Mouse (Mus musculus): Measurements from ENCODE around the gene Tmem151a. TPM values are rescaled to one million over a fixed set of nuclear protein-coding genes. Genes with fewer than 3 reads are reported as not detected.
A peak's percentile ranks its signal among the peaks of the same experiment; 100 is the strongest.

The Tmem151a gene
- polyA plus RNA-seq, 1 experiment = 8.1 TPM

- Histone ChIP-seq H3K4me1 (ENCODE audit: control insufficient read depth, insufficient read depth, insufficient read length, low read length) (peaks cover 5% of the 10 kb centered on the region; the same call in 1 of the 2 replicates), H3K36me3 (ENCODE audit: control insufficient read depth, insufficient read depth, low read length) (no peaks in the 10 kb centered on the region), H3K4me3 (ENCODE audit: low read depth, low read length) (peak within 1 kb of the TSS; percentile 86), H3K27me3 (ENCODE audit: control insufficient read depth, insufficient read depth, low read length) (no peaks in the 10 kb centered on the region), H3K27ac (ENCODE audit: insufficient read depth, low read depth, low read length) (peak within 1 kb of the TSS; percentile 81)
- TF ChIP-seq POLR2A (IDR thresholded peaks at IDR 0.05; ENCODE audit: low read depth, low read length) (peak; percentile 59), CTCF (IDR thresholded peaks at IDR 0.05; ENCODE audit: extremely low read depth, insufficient read length, insufficient replicate concordance, low read depth, low read length) (no peak)
- under 1% methylated on average over 62 of the region's 62 CpGs for WGBS
These were observed 61.5 kb downstream of the Tmem151a start, which contains the start of gene Slc29a2 for GRCm38 (mm10) chr19:5023621-5024479. Gene Slc29a2, plus strand, starts transcription at chr19:5023860.

- WGBS = 91% methylated on average over 2 of the region's 2 CpGs
- TF ChIP-seq CTCF (IDR thresholded peaks at IDR 0.05; ENCODE audit: extremely low read depth, insufficient read length, insufficient replicate concordance, low read depth, low read length) (no peak), POLR2A (IDR thresholded peaks at IDR 0.05; ENCODE audit: low read depth, low read length) (no peak)
- Histone ChIP-seq H3K4me1 (ENCODE audit: control insufficient read depth, insufficient read depth, insufficient read length, low read length) (peaks cover 5% of the 10 kb centered on the region; the same call in 1 of the 2 replicates), H3K4me3 (ENCODE audit: low read depth, low read length) (no peak overlapping the region), H3K36me3 (ENCODE audit: control insufficient read depth, insufficient read depth, low read length) (no peaks in the 10 kb centered on the region), H3K27me3 (ENCODE audit: control insufficient read depth, insufficient read depth, low read length) (no peaks in the 10 kb centered on the region), H3K27ac (ENCODE audit: insufficient read depth, low read depth, low read length) (no peak overlapping the region)
These were observed 63.9 kb downstream of the Tmem151a start for GRCm38 (mm10) chr19:5021416-5021815.

Other genes with a start within 250 kb of the Tmem151a start
- gene Ccs, start 246.2 kb downstream of the Tmem151a start, polyA plus RNA-seq (2012; rRNA removed) = 24.8 and 41.9 TPM in 2 replicates
- 0.09 and 0.11 TPM in 2 replicates for gene Ccdc87, start 246.2 kb downstream of the Tmem151a start, polyA plus RNA-seq (2012; rRNA removed)
- gene Ctsf, start 230.4 kb downstream of the Tmem151a start, polyA plus RNA-seq (2012; rRNA removed) = 18.4 and 28.4 TPM in 2 replicates
- gene Actn3, start 207.6 kb downstream of the Tmem151a start, polyA plus RNA-seq (2012; rRNA removed) = 0.32 and 0.58 TPM in 2 replicates
- 13.4 and 22.3 TPM in 2 replicates for gene Zdhhc24, start 206.9 kb downstream of the Tmem151a start, polyA plus RNA-seq (2012; rRNA removed)
- gene Bbs1, start 178.9 kb downstream of the Tmem151a start, polyA plus RNA-seq (2012; rRNA removed) = 1.1 and 1.7 TPM in 2 replicates
- 66.9 and 132 TPM in 2 replicates for gene Dpp3, start 157.2 kb downstream of the Tmem151a start, polyA plus RNA-seq (2012; rRNA removed)
- 1.4 and 1.6 TPM in 2 replicates for gene Peli3, start 142.4 kb downstream of the Tmem151a start, polyA plus RNA-seq (2012; rRNA removed)
- 3.7 and 9.3 TPM in 2 replicates for gene Mrpl11, start 123.4 kb downstream of the Tmem151a start, polyA plus RNA-seq (2012; rRNA removed)
- gene Npas4, start 95.2 kb downstream of the Tmem151a start, polyA plus RNA-seq (2012; rRNA removed) = 0.96 and 1.1 TPM in 2 replicates
- gene Slc29a2, start 61.7 kb downstream of the Tmem151a start, polyA plus RNA-seq (2012; rRNA removed) = 2.6 and 4.4 TPM in 2 replicates
- gene B4gat1, start 46.7 kb downstream of the Tmem151a start, polyA plus RNA-seq (2012; rRNA removed) = 11.4 and 18.1 TPM in 2 replicates
- 0.99 and 1.2 TPM in 2 replicates for gene AC124502.3, start 46.6 kb downstream of the Tmem151a start, polyA plus RNA-seq (2012; rRNA removed)
- gene Brms1, start 44.2 kb downstream of the Tmem151a start, polyA plus RNA-seq (2012; rRNA removed) = 22.5 and 47.0 TPM in 2 replicates
- 5.1 and 8.2 TPM in 2 replicates for gene Rin1, start 35.0 kb downstream of the Tmem151a start, polyA plus RNA-seq (2012; rRNA removed)
- 3.4 and 8.2 TPM in 2 replicates for gene Cd248, start 17.5 kb downstream of the Tmem151a start, polyA plus RNA-seq (2012; rRNA removed)
- 155 and 252 TPM in 2 replicates for gene Yif1a, start 3.0 kb upstream of the Tmem151a start, polyA plus RNA-seq (2012; rRNA removed)
- gene Cnih2, start 13.0 kb upstream of the Tmem151a start, polyA plus RNA-seq (2012; rRNA removed) = 1.3 and 1.5 TPM in 2 replicates
- gene Rab1b, start 21.5 kb upstream of the Tmem151a start, polyA plus RNA-seq (2012; rRNA removed) = 139 and 243 TPM in 2 replicates
- 11.4 and 19.8 TPM in 2 replicates for gene Klc2, start 33.0 kb upstream of the Tmem151a start, polyA plus RNA-seq (2012; rRNA removed)
- 5.9 and 8.9 TPM in 2 replicates for gene Pacs1, start 187.6 kb upstream of the Tmem151a start, polyA plus RNA-seq (2012; rRNA removed)
- gene Sf3b2, start 209.9 kb upstream of the Tmem151a start, polyA plus RNA-seq (2012; rRNA removed) = 37.2 and 66.7 TPM in 2 replicates
- gene Gal3st3, start 212.8 kb upstream of the Tmem151a start, polyA plus RNA-seq (2012; rRNA removed) = 0.04 TPM in 1 of 2 replicates, not detected in the other

Data from small intestine, adult 2 months (tissue).